Mouse (Mus musculus) small intestine, adult 2 months (tissue): ENCODE results near the gene Sae1. TPM values are rescaled to one million over a fixed set of nuclear protein-coding genes. Genes with fewer than 3 reads are reported as not detected.

Experiments used
- H3K27ac ChIP-seq: fragments of 200-500 bp; 2 replicates; pipeline ENCODE4 v1.5.1; 2012; ENCODE audit warnings: low read depth, low read length, control low read depth, inconsistent platforms; ENCODE audit not compliant: insufficient read depth
- H3K27me3 ChIP-seq: fragments of 200-500 bp; 2 replicates; pipeline ENCODE4 v1.6.1; 2012; ENCODE audit warnings: mild to moderate bottlenecking, moderate library complexity, low read length, inconsistent platforms; ENCODE audit not compliant: control insufficient read depth, insufficient read depth
- H3K36me3 ChIP-seq: fragments of 200-500 bp; 2 replicates; pipeline ENCODE4 v1.6.1; 2012; ENCODE audit warnings: mild to moderate bottlenecking, low read length, control low read depth, inconsistent platforms; ENCODE audit not compliant: control insufficient read depth, insufficient read depth
- H3K4me1 ChIP-seq: fragments of 200-500 bp; 2 replicates; pipeline ENCODE4 v1.6.1; 2012; ENCODE audit warnings: low read length, inconsistent platforms, mixed read lengths; ENCODE audit not compliant: control insufficient read depth, insufficient read depth, insufficient read length
- H3K4me3 ChIP-seq: fragments of 200-500 bp; 2 replicates; pipeline ENCODE4 v1.5.1; 2012; ENCODE audit warnings: low read depth, mild to moderate bottlenecking, control low read depth, inconsistent platforms, low read length, moderate library complexity
- CTCF ChIP-seq: fragments of 200-500 bp; IDR thresholded peaks from 2 replicates; pipeline ENCODE4 v1.5.1; 2012; ENCODE audit warnings: low read depth, mild to moderate bottlenecking, control low read depth, inconsistent platforms, low read length, moderate library complexity, mixed read lengths; ENCODE audit not compliant: insufficient replicate concordance, insufficient read length; ENCODE audit errors: extremely low read depth
- POLR2A ChIP-seq: fragments of 200-500 bp; IDR thresholded peaks from 2 replicates; pipeline ENCODE4 v1.6.1; 2012; ENCODE audit warnings: low read depth, mild to moderate bottlenecking, control low read depth, inconsistent platforms, low read length, moderate library complexity
- WGBS: fragments of 180-500 bp; shearing (Covaris S2); methylation state at CpG from one replicate; pipeline ENCODE4 v1.1.7; 2018; 5-methylcytosine and 5-hydroxymethylcytosine counted together
- polyA plus RNA-seq: library from polyadenylated mRNA; depleted of rRNA; stranded (reverse); fragments of >200 nt; gene quantifications from 2 replicates; pipeline ENCODE4 v1.2.3, GENCODE M21; 2012

Gene Sae1
- polyA plus RNA-seq, 1 experiment: 15.0 TPM

DNA sequence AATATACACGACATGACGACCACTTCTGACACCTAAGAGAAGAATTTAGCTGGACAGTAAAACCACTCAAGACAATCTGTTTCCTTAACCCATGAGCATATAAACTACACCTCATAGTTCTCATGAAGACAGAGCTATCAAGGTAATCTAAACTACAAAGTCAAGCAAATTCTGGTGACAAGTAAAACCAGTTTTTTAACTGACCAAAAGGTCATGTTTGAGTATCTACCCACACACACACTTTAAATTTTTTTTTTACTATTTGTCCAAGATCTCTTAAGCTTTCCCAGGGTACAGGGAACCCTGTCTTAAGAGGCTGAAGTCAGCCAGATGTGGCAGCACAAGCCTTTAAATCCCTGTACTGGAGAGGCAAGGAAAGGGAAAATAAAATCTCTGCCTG lies 18.8 kb downstream of the Sae1 start:
- 58% methylated on average over 2 of the region's 2 CpGs for WGBS
- TF ChIP-seq CTCF (no peak), POLR2A (no peak)
- Histone ChIP-seq H3K4me3 (no peak overlapping the region), H3K36me3 (peaks cover 29% of the 10 kb centered on the region), H3K27me3 (no peaks in the 10 kb centered on the region), H3K4me1 (peaks cover 31% of the 10 kb centered on the region; the same call in 1 of the 2 replicates), H3K27ac (no peak overlapping the region)

DNA sequence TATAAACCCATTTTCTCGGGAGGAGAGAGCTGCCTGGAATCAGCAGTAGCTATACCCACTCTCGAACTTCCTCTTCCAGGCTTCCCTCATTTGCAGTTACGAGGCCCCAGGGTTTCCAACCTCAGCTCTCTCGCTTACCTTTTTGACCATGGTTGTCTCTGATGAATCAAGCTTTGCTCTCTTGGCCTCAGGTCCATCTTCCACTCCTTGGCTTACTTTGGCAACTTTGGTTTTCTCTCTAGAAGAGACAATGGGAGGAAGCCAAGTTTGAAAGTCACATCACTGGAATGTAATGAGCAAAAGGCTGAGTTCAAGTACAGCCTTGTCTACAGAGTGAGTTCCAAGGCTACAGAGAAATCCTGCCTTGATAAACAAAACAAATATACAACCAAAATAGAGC lies 20.9 kb downstream of the Sae1 start:
- TF ChIP-seq POLR2A (no peak), CTCF (no peak)
- Histone ChIP-seq H3K4me1 (peaks cover 27% of the 10 kb centered on the region; the same call in 1 of the 2 replicates), H3K27me3 (no peaks in the 10 kb centered on the region), H3K36me3 (peaks cover 26% of the 10 kb centered on the region), H3K27ac (peak overlapping the region; percentile 97), H3K4me3 (no peak overlapping the region)
- WGBS: 52% methylated on average over 4 of the region's 4 CpGs

DNA sequence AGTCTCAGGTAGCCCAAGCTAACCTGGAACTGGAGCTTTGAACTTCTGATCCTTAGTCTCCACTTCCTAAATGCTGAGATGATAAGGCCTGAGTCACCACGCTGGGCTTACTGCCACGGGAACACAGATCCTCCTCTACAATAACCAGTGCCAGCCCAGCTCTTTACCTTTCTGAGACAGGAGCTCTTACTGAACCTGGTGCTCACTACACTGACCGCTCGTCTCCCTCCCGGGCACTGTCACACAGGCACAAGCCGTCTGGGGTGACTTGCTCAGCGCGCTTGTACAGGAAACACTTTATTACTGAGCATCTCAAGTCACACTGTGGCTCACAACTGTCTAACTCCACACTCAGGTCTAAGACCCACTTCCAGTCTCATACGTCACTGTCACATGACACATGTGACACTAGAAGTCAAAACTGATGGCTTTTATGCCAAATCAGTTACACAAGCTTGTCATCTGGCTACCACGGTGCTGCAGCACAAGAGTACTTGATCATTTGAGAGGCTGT lies 21.4 kb downstream of the Sae1 start:
- Histone ChIP-seq H3K4me3 (no peak overlapping the region), H3K4me1 (peaks cover 27% of the 10 kb centered on the region; the same call in 1 of the 2 replicates), H3K27ac (peak overlapping the region; percentile 97), H3K36me3 (peaks cover 28% of the 10 kb centered on the region), H3K27me3 (no peaks in the 10 kb centered on the region)
- TF ChIP-seq CTCF (no peak), POLR2A (no peak; the same call in 1 of the 2 replicates)
- 31% methylated on average over 10 of the region's 10 CpGs for WGBS

DNA sequence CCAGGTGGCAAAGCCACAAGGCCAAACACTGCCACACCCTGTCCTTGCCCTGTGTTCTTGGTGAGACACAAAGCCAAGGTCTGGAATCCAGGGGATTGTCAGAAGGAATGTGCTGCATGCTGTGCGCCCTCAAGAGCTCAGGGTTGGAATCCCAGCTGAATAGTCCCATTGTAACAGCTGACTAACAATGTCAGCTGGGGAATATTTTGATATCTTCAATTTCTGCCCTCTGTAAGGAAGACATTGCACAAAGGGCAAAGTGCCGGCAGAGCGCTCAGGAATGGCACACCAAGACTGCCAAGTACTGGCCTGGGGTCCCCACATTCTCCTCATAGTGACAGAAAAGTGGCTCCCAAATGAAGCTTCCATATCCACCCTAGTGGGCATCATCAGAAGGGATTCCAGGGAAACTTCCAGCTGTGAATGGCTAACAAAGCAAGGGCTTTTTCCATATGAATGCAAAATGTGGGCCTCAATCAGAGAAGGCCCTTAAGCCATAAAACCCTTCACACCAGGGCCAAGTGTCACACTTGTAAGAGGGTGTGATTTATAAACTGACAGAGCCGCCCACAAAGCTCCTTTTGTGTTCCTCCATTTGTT lies 22.6 kb downstream of the Sae1 start:
- Histone ChIP-seq H3K4me3 (no peak overlapping the region), H3K36me3 (peaks cover 26% of the 10 kb centered on the region), H3K4me1 (peaks cover 24% of the 10 kb centered on the region; the same call in 1 of the 2 replicates), H3K27ac (peak overlapping the region; percentile 95), H3K27me3 (no peaks in the 10 kb centered on the region)
- WGBS: 23% methylated on average over 4 of the region's 4 CpGs
- no peak for TF ChIP-seq POLR2A
- TF ChIP-seq CTCF: peak; percentile 25; the same call in 1 of the 2 replicates

DNA sequence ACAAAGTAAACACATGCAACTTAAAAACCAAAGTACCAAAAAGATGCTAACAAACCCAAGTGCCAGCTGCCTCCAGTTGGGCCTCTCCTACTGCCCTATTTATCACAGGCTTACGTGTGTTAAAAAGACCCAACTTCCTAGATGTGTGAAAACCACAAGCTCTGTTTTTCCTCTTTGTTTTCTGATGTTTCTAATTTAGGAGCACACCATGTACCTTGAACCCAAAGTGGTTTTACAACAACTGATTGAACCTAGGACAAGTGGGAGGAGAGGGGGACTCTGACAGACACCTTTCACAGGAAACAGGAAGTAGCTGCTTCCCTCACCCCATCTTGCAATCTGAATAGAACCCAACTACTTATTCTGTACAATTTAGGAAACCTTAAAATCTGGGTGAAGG lies 23.3 kb downstream of the Sae1 start:
- peaks cover 23% of the 10 kb centered on the region for H3K36me3 ChIP-seq
- no peak overlapping the region for H3K4me3 ChIP-seq
- TF ChIP-seq POLR2A: no peak
- no peak for TF ChIP-seq CTCF
- peak overlapping the region; percentile 95 for H3K27ac ChIP-seq
- H3K4me1 ChIP-seq: peaks cover 20% of the 10 kb centered on the region; the same call in 1 of the 2 replicates
- no peaks in the 10 kb centered on the region for H3K27me3 ChIP-seq
- 14% methylated on average over 1 of the region's 1 CpGs for WGBS

DNA sequence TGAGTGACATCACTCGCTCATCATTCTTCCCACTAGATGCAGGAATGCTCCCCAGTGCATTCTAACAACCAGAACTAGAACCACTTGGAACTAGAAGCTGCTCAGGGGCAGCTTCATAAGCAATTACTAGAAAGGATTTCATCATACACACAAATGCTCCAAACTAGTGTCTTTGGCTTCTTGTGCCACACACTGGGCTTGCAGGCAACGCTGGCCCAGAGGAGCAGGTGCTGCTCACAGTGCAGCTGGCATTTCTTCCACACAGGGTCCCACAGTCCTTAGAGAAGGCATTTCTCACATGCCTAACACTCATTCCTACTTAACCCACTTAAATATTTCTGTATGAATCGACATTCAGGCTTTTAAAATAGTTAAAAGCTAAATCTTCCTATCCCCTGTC lies 30.0 kb downstream of the Sae1 start:
- Histone ChIP-seq H3K27ac (no peak overlapping the region), H3K4me1 (peaks cover 7% of the 10 kb centered on the region; the same call in 1 of the 2 replicates), H3K36me3 (peaks cover 29% of the 10 kb centered on the region), H3K4me3 (no peak overlapping the region), H3K27me3 (no peaks in the 10 kb centered on the region)
- TF ChIP-seq CTCF (no peak), POLR2A (no peak)
- WGBS: 86% methylated on average over 3 of the region's 3 CpGs

DNA sequence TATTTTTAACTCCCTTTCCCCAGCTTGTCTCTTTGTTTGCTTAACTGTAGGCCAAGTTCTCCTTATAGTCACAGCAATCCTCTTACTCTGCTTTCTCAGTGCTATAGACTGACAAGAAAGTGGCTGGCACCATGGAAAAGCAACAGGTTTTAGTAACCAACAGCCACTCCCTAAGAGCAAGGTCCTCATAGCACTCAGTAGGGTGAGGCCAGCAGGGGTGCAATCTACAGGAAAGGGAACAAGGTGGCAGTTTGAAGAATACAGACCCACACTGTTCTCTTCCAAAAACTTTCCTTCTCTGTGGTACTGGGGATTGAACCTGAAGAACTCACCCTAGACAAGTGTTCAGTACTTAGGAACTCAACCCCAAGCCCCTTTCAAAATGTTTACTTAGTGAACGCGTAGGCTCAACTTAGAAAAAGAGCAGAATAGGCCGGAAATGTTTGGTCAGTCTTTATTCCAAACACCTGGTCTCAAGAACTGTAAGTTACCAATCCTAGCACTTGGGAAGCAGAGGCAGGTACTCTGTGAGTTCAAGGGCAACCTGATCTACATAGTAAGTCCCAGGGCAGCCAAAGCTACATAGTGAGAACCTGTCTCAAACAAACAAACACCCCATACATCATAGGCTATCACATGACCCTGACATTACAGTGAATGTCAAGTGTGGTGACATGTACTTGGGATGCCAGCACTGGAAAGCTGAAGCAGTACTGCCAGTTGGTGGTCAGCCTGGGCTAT lies 31.6 kb downstream of the Sae1 start:
- no peak for TF ChIP-seq POLR2A
- no peak for TF ChIP-seq CTCF
- H3K4me1 ChIP-seq: peaks cover 7% of the 10 kb centered on the region; the same call in 1 of the 2 replicates
- peaks cover 28% of the 10 kb centered on the region for H3K36me3 ChIP-seq
- H3K4me3 ChIP-seq: no peak overlapping the region
- H3K27me3 ChIP-seq: no peaks in the 10 kb centered on the region
- 35% methylated on average over 3 of the region's 3 CpGs for WGBS
- peak overlapping the region; percentile 94 for H3K27ac ChIP-seq
